Mouse (Mus musculus) forebrain, embryonic 10.5 days (tissue): Measurements from ENCODE around the gene Faap20. TPM values are rescaled to one million over a fixed set of nuclear protein-coding genes. Genes with fewer than 3 reads are reported as not detected.

ENCODE experiments used
- DNase-seq: peaks from one replicate; pipeline ENCODE4 v3.0.0-alpha.2; 2017; ENCODE audit warnings: low spot score; ENCODE audit errors: extremely low spot score
- H3K27ac ChIP-seq: fragments of 300-500 bp; sonication (generic); 2 replicates; pipeline ENCODE4 v1.5.1; 2016; ENCODE audit warnings: mild to moderate bottlenecking
- H3K27me3 ChIP-seq: fragments of 300-500 bp; sonication (generic); 2 replicates; pipeline ENCODE4 v1.6.1; 2016; ENCODE audit warnings: mild to moderate bottlenecking; ENCODE audit not compliant: poor library complexity, severe bottlenecking
- H3K36me3 ChIP-seq: fragments of 300-500 bp; sonication (generic); replicated peaks from 2 replicates; pipeline ENCODE4 v1.6.1; 2016; ENCODE audit warnings: mild to moderate bottlenecking, moderate library complexity
- H3K4me1 ChIP-seq: fragments of 300-500 bp; sonication (generic); 2 replicates; pipeline ENCODE4 v1.6.1; 2016
- H3K4me3 ChIP-seq: fragments of 300-500 bp; sonication (generic); 2 replicates; pipeline ENCODE4 v1.5.1; 2016; ENCODE audit warnings: mild to moderate bottlenecking, moderate library complexity
- H3K9me3 ChIP-seq: fragments of 300-500 bp; sonication (generic); 2 replicates; pipeline ENCODE4 v1.6.1; 2016; ENCODE audit warnings: mild to moderate bottlenecking, moderate library complexity
- WGBS: fragments of 180-500 bp; shearing (Covaris S2); methylation state at CpG from one replicate; pipeline ENCODE4 v1.1.7; 2016; 5-methylcytosine and 5-hydroxymethylcytosine counted together
- polyA plus RNA-seq: library from polyadenylated mRNA; unstranded; fragments of >200 nt; fragmentation: Nextera tagmentation; extraction: Ambion mirVana; gene quantifications from 2 replicates; pipeline ENCODE4 v1.2.1, GENCODE M21; 2016

Faap20 gene
- 108 and 110 TPM in 2 replicates for polyA plus RNA-seq

DNA sequence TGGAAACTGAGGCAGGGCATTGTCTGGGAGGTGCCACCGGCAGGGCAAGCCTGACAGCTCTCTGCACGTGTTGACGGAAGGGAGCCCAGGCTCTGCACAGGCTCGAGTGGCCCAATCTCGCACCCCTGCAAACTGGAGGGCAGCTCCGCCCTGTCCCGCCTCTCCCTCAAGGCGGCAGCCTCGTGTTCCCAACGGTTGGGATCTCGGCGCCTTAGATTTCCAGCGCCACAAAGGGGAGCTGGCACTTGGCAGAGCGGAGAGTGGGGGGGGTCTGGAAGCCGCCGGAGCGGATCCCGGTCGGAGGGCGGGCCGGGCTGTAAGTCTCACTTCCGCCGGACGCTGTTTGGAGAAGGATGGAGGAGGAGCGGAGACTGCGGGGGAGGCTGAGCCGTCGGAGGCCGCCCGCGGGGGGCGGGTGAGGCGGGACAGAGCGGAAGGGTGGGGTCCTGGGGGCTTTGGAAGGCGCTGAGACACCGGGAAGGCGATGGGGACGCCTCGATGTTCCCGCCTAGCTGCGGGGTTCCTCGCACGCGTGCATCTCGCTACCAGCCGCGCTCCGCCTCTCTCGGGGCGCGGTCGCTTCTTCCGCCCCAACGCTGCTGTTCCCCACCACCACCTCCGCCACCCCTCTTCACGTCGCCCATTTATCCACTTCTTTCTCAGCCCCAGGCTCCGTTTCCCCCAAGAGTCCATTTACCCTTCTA lies at the start of gene Faap20:
TSS of gene Faap20 (plus strand) at position 155 of the 704 bp plus-strand sequence.
- DNase-seq, result peak; percentile 92
- Histone ChIP-seq H3K9me3 (peaks cover 3% of the 10 kb centered on the region; the same call in 1 of the 2 replicates), H3K36me3 (peaks cover 25% of the 10 kb centered on the region), H3K27ac (peak within 1 kb of the TSS; percentile 97), H3K4me1 (peaks cover 35% of the 10 kb centered on the region), H3K4me3 (peak within 1 kb of the TSS; percentile 83), H3K27me3 (no peaks in the 10 kb centered on the region)
- WGBS, result under 1% methylated on average over 58 of the region's 58 CpGs

DNA sequence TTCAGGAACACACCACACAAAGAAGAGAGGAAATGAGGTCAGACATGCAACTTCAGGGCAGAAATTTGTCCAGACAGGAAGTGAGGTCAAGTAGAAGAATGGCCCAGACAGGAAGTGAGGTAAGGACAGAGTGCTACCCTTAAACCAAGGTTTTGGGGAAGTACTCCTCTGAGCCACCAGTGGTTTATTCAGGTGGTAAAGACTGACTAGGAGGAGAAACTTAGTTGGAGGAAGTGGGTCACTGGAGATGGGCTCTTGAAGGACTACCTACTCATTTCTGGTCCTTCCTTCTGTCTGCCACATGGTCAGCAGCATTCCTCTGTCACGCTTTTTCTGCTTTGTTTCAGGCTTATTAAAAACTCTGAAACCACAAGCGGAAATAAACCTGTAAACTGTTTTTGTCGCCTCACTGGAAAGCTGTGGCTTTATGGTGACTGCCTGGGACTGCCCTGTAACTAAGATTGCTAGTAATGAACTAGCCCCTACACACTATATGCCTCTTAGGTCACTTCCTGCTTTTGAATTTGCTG lies 48.7 kb upstream of the Faap20 start:
- H3K4me3 ChIP-seq, result no peak overlapping the region
- H3K4me1 ChIP-seq, result peaks cover 85% of the 10 kb centered on the region
- H3K27ac ChIP-seq, result no peak overlapping the region
- no peak for DNase-seq
- 90% methylated on average over 3 of the region's 3 CpGs for WGBS
- H3K27me3 ChIP-seq, result no peaks in the 10 kb centered on the region
- peaks cover 10% of the 10 kb centered on the region; the same call in 1 of the 2 replicates for H3K36me3 ChIP-seq
- H3K9me3 ChIP-seq, result no peaks in the 10 kb centered on the region

DNA sequence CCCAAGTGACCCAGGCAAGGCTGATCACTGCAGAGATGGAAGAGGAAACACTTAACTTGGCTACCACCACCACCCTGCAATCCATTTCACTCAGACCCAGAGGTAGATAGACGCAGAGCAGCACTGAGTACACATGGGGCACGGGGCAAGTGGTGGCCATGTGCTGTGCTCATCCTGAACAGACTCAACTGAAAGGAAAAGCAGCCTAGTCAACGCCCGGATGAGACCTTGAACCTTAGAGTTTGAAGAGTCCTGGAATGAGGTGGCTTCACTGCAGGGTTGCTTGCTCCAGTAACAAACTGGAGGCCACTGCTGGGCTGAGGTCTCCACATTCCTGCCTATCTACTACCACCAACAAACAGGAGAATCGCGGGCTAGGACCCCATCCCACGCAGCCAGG lies 47.8 kb upstream of the Faap20 start:
- 93% methylated on average over 7 of the region's 7 CpGs for WGBS
- Histone ChIP-seq H3K4me1 (peaks cover 86% of the 10 kb centered on the region), H3K27ac (peak overlapping the region; percentile 31; the same call in 1 of the 2 replicates)

DNA sequence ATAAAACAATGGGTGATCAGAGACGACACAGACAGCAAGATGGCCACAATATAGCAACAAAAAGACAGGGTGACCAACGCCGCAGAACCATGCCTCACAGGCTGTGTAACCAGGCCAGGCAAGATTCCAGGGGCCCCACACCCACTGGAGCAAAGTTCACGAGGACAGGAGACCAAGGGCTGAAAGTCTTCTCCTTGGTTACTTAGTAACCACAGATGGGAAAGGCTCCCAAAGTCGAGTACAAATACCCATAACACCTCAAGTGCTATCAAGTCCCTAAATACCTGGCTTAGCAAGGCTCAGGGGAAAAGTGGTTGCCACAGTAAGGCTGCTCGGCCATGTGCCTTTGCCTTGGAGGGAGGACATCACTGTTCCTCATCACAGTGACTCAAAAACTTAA lies 43.7 kb upstream of the Faap20 start:
- Histone ChIP-seq H3K36me3 (peaks cover 25% of the 10 kb centered on the region), H3K27me3 (no peaks in the 10 kb centered on the region), H3K27ac (no peak overlapping the region), H3K4me3 (no peak overlapping the region), H3K9me3 (no peaks in the 10 kb centered on the region; the same call in 1 of the 2 replicates), H3K4me1 (peaks cover 87% of the 10 kb centered on the region)
- DNase-seq, result no peak
- WGBS, result 85% methylated on average over 6 of the region's 6 CpGs

More for the DNA sequence above, 47.8 kb upstream of the Faap20 start:
- H3K9me3 ChIP-seq, result no peaks in the 10 kb centered on the region
- no peak for DNase-seq
- peaks cover 10% of the 10 kb centered on the region; the same call in 1 of the 2 replicates for H3K36me3 ChIP-seq
- H3K4me3 ChIP-seq, result no peak overlapping the region
- H3K27me3 ChIP-seq, result no peaks in the 10 kb centered on the region

DNA sequence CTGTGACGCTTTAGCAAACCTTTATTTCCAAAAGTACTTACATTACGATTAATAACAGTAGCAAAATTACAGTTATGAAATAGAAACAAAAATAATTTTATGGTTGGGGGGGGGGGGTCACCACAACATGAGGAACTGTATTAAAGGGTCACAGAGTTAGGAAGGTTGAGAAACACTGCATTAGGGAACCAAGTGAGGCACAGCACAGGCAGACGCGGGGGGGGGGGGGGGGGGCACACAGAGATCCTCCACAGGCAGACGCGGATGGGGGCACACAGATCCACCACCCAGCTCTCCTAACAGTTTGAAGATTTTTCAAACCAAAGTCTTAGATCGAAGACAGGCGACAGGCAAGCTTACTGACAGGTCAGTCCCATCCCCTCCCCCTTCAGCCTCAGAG lies 43.1 kb upstream of the Faap20 start:
- no peak overlapping the region for H3K4me3 ChIP-seq
- H3K4me1 ChIP-seq, result peaks cover 85% of the 10 kb centered on the region
- WGBS, result 86% methylated on average over 7 of the region's 8 CpGs
- H3K27ac ChIP-seq, result no peak overlapping the region
- H3K36me3 ChIP-seq, result peaks cover 31% of the 10 kb centered on the region
- no peak for DNase-seq
- H3K9me3 ChIP-seq, result no peaks in the 10 kb centered on the region; the same call in 1 of the 2 replicates
- no peaks in the 10 kb centered on the region for H3K27me3 ChIP-seq

DNA sequence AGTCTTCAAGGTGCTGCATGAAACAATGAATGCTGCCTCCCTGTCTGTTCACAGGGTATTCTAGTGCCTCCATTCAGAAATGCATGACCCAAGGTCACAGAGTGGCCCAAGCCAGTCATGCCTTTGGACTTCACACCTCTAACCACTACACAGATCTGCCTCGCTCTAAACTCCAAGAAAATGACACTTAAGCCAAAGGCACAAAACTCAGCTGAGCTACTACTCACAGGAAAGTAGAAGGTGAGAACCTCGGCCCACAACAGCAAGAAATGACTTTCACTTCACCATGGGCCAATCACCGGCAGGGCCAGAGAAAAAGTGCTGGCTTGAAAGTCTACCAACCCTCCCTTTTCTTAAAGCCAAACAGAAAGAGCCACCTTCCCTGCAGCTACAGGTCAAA lies 41.8 kb upstream of the Faap20 start:
- H3K4me3 ChIP-seq, result no peak overlapping the region
- peaks cover 84% of the 10 kb centered on the region for H3K4me1 ChIP-seq
- 58% methylated on average over 3 of the region's 3 CpGs for WGBS

DNA sequence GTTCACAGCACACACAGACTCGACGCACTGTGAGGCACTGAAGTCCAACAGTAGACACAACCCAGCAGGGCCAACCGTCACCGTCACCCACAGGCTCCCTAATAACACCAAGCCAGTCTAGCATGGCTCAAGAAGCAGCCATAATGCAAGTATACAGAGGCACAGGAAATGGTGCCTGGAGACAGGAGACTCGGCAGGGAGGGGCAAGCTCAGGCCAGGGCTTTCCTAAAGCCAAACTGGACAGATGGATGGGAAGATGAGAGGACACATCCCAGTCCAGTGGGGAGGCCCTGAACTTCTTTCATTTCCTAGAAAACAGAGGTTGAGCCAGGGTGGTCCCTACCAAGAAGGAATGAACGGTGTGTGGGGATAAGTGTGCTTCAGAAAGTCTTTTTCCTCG lies 41.0 kb upstream of the Faap20 start:
- no peak overlapping the region for H3K4me3 ChIP-seq

More for the DNA sequence above, 41.8 kb upstream of the Faap20 start:
- Histone ChIP-seq H3K36me3 (peaks cover 41% of the 10 kb centered on the region), H3K27me3 (no peaks in the 10 kb centered on the region), H3K9me3 (no peaks in the 10 kb centered on the region; the same call in 1 of the 2 replicates), H3K27ac (peak overlapping the region; percentile 75)
- DNase-seq, result no peak

DNA sequence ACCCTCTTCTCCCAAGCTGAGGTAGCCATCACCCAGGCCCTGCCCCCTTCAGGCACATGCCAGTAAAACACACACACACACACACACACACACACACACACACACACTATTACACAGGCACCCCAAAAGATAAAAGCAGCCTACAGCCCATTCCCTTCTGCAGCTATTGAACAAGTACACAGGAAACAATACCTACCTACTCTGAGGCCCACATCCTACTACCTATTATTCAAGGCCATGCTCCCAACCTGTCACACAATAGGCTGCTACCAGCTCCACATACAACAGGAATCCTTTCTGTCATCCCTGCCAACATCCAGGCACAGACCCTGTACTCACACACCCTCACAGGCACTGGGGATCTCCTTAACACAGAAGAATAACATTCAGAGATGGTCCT lies 40.5 kb upstream of the Faap20 start:
- Histone ChIP-seq H3K27me3 (no peaks in the 10 kb centered on the region), H3K4me1 (peaks cover 86% of the 10 kb centered on the region), H3K36me3 (peaks cover 37% of the 10 kb centered on the region), H3K9me3 (no peaks in the 10 kb centered on the region; the same call in 1 of the 2 replicates), H3K27ac (peak overlapping the region; percentile 75; the same call in 1 of the 2 replicates), H3K4me3 (no peak overlapping the region)
- no peak for DNase-seq

More for the DNA sequence above, 41.0 kb upstream of the Faap20 start:
- Histone ChIP-seq H3K27me3 (no peaks in the 10 kb centered on the region), H3K36me3 (peaks cover 39% of the 10 kb centered on the region), H3K27ac (peak overlapping the region; percentile 75), H3K9me3 (no peaks in the 10 kb centered on the region; the same call in 1 of the 2 replicates), H3K4me1 (peaks cover 84% of the 10 kb centered on the region)
- no peak for DNase-seq
- WGBS, result 62% methylated on average over 7 of the region's 7 CpGs

DNA sequence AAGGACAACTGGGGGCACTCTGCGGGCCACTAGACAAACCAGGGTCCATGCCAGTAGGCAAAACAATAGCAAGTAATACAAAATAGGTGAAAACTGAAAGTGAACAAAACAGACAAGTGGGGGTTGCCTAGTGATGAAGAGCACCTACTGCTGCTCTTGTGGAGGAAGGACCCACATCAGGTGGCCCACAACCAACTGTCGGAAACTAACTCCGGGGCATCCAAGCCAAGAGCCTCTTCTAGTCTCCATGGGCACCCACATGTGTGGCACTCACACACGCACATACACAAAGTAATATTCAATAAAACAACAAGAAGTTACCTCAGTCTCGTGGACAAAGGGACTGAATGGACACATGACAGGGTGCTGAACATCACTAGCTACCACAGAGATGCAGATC lies 40.1 kb upstream of the Faap20 start:
- Histone ChIP-seq H3K4me3 (no peak overlapping the region), H3K4me1 (peaks cover 86% of the 10 kb centered on the region), H3K9me3 (no peaks in the 10 kb centered on the region; the same call in 1 of the 2 replicates), H3K27ac (no peak overlapping the region), H3K27me3 (no peaks in the 10 kb centered on the region), H3K36me3 (peaks cover 33% of the 10 kb centered on the region)
- WGBS, result 96% methylated on average over 5 of the region's 5 CpGs
- DNase-seq, result no peak

DNA sequence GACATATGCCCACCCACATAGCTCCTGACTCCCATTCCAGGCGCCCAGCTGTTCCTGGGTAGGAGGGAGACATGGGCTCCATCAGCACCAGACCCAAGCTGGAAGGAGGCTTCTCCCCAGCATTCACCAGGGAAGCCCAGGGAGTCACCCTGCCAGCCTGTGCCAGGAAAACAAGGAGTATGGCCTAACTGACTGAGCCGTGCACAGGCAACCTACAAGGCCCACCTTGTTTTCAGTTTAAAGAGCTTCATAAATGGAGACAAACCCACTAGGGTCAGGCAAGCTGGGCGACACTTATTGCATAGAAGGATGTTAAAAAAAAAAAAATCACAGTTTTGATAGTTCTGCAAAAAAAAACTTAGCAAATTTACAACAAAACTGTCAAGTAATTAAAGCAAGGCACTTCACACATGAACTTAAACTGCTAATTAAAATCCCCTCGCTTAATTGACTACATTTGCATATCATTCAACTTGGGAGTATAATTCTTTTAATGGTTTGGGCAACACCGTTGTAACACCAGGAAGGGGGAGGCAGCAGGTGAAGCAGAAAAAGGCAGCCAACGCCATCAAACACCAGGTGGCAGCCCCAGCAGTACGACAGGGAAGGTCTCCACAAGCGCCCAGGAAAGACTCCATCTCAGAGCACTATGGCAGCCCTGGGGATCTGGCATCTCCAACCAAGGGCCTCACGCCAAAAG lies 36.4 kb upstream of the Faap20 start:
- DNase-seq, result no peak
- H3K27ac ChIP-seq, result no peak overlapping the region
- H3K27me3 ChIP-seq, result no peaks in the 10 kb centered on the region
- H3K4me1 ChIP-seq, result peaks cover 91% of the 10 kb centered on the region
- H3K9me3 ChIP-seq, result no peaks in the 10 kb centered on the region; the same call in 1 of the 2 replicates
- 63% methylated on average over 9 of the region's 9 CpGs for WGBS
- peak overlapping the region; percentile 0; the same call in 1 of the 2 replicates for H3K4me3 ChIP-seq
- H3K36me3 ChIP-seq, result peaks cover 42% of the 10 kb centered on the region

DNA sequence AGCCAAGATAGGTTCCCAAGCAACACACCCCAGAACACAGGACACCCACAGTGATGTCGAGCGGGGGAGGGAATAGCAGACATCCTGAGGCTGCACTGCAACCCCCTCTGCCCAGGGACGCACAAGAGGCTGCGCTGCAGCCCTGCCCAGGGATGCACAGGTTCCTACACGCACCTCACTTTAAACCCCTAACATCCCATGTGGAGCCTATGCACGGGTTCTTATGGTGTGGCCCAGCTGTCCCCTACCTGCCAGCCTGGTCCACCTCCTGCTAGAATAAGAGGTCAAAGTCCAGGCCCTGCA lies 35.9 kb upstream of the Faap20 start:
- Histone ChIP-seq H3K4me1 (peaks cover 91% of the 10 kb centered on the region), H3K36me3 (peaks cover 47% of the 10 kb centered on the region), H3K27ac (peak overlapping the region; percentile 42; the same call in 1 of the 2 replicates), H3K27me3 (no peaks in the 10 kb centered on the region), H3K4me3 (peak overlapping the region; percentile 0; the same call in 1 of the 2 replicates), H3K9me3 (no peaks in the 10 kb centered on the region; the same call in 1 of the 2 replicates)
- DNase-seq, result no peak
- WGBS, result 79% methylated on average over 6 of the region's 6 CpGs

DNA sequence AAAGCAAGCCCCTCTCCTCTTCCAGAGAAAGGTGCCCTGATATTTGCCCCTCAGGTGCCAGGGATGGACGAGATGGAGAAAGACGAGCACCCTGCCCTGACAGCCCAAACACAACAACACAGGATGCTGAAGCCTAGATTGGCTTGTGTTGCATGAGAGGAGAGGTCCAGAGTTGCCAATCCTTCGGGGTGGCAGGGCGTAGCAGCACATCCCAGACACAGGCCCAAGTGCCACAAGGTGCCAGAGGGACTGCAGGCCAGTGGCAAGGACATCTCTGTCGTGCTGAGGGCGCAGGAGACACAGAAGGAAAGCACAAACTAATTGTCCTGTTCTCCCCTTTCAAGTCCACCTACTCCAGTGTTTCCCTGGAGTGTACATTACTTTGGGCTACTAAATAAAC lies 35.4 kb upstream of the Faap20 start:
- H3K27me3 ChIP-seq, result no peaks in the 10 kb centered on the region
- no peaks in the 10 kb centered on the region; the same call in 1 of the 2 replicates for H3K9me3 ChIP-seq
- WGBS, result 76% methylated on average over 6 of the region's 6 CpGs
- peaks cover 91% of the 10 kb centered on the region for H3K4me1 ChIP-seq
- peak overlapping the region; percentile 42 for H3K27ac ChIP-seq
- H3K36me3 ChIP-seq, result peaks cover 51% of the 10 kb centered on the region
- no peak for DNase-seq
- H3K4me3 ChIP-seq, result peak overlapping the region; percentile 9; the same call in 1 of the 2 replicates
